Mouse (Mus musculus) heart, adult 18-20 months (tissue): ENCODE results near the gene Abi2. TPM values are rescaled to one million over a fixed set of nuclear protein-coding genes. Genes with fewer than 3 reads are reported as not detected.

Source experiments
- DNase-seq, 2 experiments: peaks; one replicate each; pipeline ENCODE4 v3.0.0; 2021 to 2022; ENCODE audit warnings: mixed read lengths in 1 of 2
- total RNA-seq, 2 experiments: library from RNA; stranded (reverse); gene quantifications; 2 replicates each; pipeline ENCODE4 v1.2.3; 2021

The Abi2 gene
- total RNA-seq, 2 experiments from 2014 or later: 14.7 to 19.4 TPM

DNA sequence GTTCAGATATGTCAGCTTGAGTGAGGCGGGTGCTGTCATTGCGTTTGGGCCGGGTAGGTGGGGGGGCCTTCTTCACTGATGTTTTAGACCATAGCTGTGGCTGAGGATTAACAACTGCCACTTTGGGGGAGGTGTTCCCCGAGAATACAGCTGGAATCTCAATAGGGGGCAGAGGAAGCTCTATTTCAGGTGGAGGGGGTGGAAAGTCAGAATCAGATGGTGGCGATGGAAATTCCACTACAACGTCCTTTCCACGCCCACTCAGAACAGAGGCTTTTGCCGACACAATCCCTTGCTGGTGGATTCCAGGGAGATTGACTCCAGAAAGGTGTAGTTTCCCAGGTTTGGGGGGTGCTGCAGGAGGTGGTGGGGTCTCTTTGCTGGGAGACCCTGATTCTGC is 79.2 kb downstream of the Abi2 start:
- no peak for DNase-seq

- DNase-seq: no peak
Measured at GRCm38 (mm10) chr1:60489660-60490059, 80.2 kb downstream of the Abi2 start.

- DNase-seq: no peak
Measured at GRCm38 (mm10) chr1:60490510-60490909, 81.1 kb downstream of the Abi2 start.

GRCm38 (mm10) chr1:60492404-60492803 is 83.0 kb downstream of the Abi2 start:
- DNase-seq: no peak

DNA sequence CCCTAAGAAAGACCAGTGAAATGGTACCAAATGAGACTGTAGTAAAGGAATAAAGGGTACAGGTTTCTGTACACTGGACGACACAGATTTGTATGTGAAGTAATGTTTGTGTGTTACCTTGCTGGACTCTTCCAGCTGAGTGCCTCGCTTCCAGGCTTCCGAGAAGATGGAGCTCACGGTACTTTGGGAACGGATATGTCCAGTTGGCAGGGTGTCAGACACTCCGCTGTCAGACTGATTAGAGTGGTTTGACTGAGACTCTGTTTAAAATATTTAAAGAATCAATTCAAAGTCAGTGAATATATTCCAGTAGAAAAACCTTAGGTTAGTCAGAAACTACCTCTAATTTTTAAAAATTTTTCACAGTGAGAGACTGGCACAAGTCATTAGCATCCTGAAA is 84.0 kb downstream of the Abi2 start:
- DNase-seq: no peak

DNA sequence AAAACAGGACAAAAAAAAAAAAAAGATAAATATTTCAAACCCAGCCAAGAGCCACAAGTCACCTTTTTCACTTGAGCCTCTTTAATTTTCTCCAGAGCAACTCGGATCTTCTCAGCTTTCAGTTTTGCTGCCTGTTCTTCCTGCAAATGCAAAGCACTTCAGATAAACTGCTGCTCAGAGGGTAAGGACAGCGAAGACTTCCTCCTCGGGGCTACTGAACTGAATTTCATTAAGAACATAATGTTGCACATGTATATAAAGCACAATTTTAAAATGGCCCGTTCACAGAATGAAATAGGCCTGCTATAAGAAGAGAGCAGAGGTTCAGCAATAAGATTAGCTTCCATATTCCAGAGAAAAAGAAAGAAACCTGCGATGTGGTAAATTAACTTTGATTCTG is 94.0 kb downstream of the Abi2 start:
- DNase-seq: no peak

DNA sequence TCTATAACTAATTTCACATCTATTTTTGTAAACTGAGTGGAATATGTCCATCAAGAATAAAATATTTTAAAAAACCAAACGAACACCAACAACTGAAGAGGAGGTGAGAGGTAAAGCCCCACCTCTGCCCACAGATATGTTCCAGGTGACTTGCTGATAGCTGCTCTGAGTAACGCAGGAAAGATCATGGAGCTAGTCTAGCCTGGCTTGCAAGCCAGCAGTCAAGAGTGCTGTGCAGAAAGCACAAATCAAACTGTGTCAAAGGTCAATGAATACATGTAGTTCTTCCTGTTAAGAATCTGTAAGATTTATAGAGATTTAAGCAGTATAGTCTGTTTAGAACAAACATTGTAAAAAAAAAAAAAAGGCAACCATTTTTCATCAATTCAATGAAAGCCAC is 101.2 kb downstream of the Abi2 start:
- no peak for DNase-seq

GRCm38 (mm10) chr1:60530107-60530506 is 120.7 kb downstream of the Abi2 start:
- DNase-seq: no peak

GRCm38 (mm10) chr1:60530636-60531035 is 121.2 kb downstream of the Abi2 start:
- DNase-seq: no peak

Other genes starting within 250 kb of the Abi2 start
- 10 to 100 TPM; 48.4 to 49.9 TPM for gene Nbeal1, start 229.0 kb upstream of the Abi2 start, total RNA-seq
- gene Cyp20a1, start 66.3 kb upstream of the Abi2 start, total RNA-seq: 10 to 100 TPM in 1 of 2 experiments, 1 to 10 TPM in 1; 8.7 to 11.2 TPM
- gene Raph1, start 157.5 kb downstream of the Abi2 start, total RNA-seq: 100 to 1,000 TPM in 1 of 2 experiments, 10 to 100 TPM in 1; 95.8 to 122 TPM